Mouse (Mus musculus) myocyte (in vitro differentiated cells): ENCODE measurements around the gene Ankdd1a. TPM values are rescaled to one million over a fixed set of nuclear protein-coding genes. Genes with fewer than 3 reads are reported as not detected.
A peak's percentile ranks its signal among the peaks of the same experiment; 100 is the strongest.

Experiments
- H3K27me3 ChIP-seq: one replicate; pipeline ENCODE4 v1.6.1; 2011; ENCODE audit not compliant: control insufficient read depth, insufficient read depth, insufficient read length
- H3K36me3 ChIP-seq: one replicate; pipeline ENCODE4 v1.6.1; 2011; ENCODE audit not compliant: control insufficient read depth, insufficient read depth
- H3K4me2 ChIP-seq: one replicate; pipeline ENCODE4 v1.6.1; 2011; ENCODE audit warnings: low read depth, control low read depth
- H3K4me3 ChIP-seq: one replicate; pipeline ENCODE4 v1.5.1; 2011; ENCODE audit warnings: mild to moderate bottlenecking, control low read depth, moderate library complexity
- H3K79me2 ChIP-seq: one replicate; pipeline ENCODE4 v1.6.1; 2011; ENCODE audit not compliant: control insufficient read depth, insufficient read depth
- H3ac ChIP-seq: one replicate; pipeline ENCODE4 v1.6.1; 2011; ENCODE audit not compliant: control insufficient read depth, insufficient read length
- CEBPB ChIP-seq: IDR thresholded peaks from 2 replicates; pipeline ENCODE4 v1.6.1; 2011; ENCODE audit warnings: mild to moderate bottlenecking, moderate library complexity; ENCODE audit not compliant: poor library complexity, insufficient read depth, severe bottlenecking
- E2F4 ChIP-seq: IDR thresholded peaks from one replicate; pipeline ENCODE4 v1.6.1; 2011; ENCODE audit warnings: mild to moderate bottlenecking, control low read depth, moderate library complexity; ENCODE audit not compliant: insufficient read depth
- MAX ChIP-seq: IDR thresholded peaks from one replicate; pipeline ENCODE4 v1.6.1; 2011; ENCODE audit warnings: low read depth, mild to moderate bottlenecking, control low read depth
- MYOD1 ChIP-seq, 3 experiments: IDR thresholded peaks; one replicate each; pipeline ENCODE4 v1.6.1; 2011; ENCODE audit warnings: control low read depth in 2 of 3, low read depth in 2 of 3, mild to moderate bottlenecking in 2 of 3, moderate library complexity in 1 of 3; ENCODE audit not compliant: insufficient read length in 2 of 3, control insufficient read depth in 1 of 3
- MYOG ChIP-seq, 3 experiments: IDR thresholded peaks; one replicate each; pipeline ENCODE4 v1.6.1; 2011; ENCODE audit warnings: control low read depth in 2 of 3, low read depth in 2 of 3, mild to moderate bottlenecking in 2 of 3; ENCODE audit not compliant: insufficient read length in 2 of 3, control insufficient read depth in 1 of 3, insufficient read depth in 1 of 3
- POLR2A ChIP-seq: IDR thresholded peaks from one replicate; pipeline ENCODE4 v1.6.1; 2011; ENCODE audit warnings: low read depth, mild to moderate bottlenecking, control low read depth, moderate library complexity; ENCODE audit not compliant: insufficient read length
- POLR2AphosphoS2 ChIP-seq: IDR thresholded peaks from one replicate; pipeline ENCODE4 v1.6.1; 2011; ENCODE audit warnings: low read depth, control low read depth; ENCODE audit not compliant: insufficient read length
- REST ChIP-seq: IDR thresholded peaks from one replicate; pipeline ENCODE4 v1.6.1; 2011; ENCODE audit warnings: mild to moderate bottlenecking, control low read depth, moderate library complexity; ENCODE audit not compliant: insufficient read depth, insufficient read length
- SRF ChIP-seq: IDR thresholded peaks from one replicate; pipeline ENCODE4 v1.6.1; 2011; ENCODE audit warnings: low read depth; ENCODE audit not compliant: control insufficient read depth, insufficient read length
- TCF12 ChIP-seq: IDR thresholded peaks from one replicate; pipeline ENCODE4 v1.6.1; 2011; ENCODE audit warnings: mild to moderate bottlenecking, control low read depth; ENCODE audit not compliant: poor library complexity, insufficient read depth, severe bottlenecking
- TCF3 ChIP-seq: IDR thresholded peaks from one replicate; pipeline ENCODE4 v1.6.1; 2011; ENCODE audit warnings: low read depth, control low read depth; ENCODE audit not compliant: insufficient read length
- USF1 ChIP-seq: IDR thresholded peaks from one replicate; pipeline ENCODE4 v1.6.1; 2011; ENCODE audit warnings: low read depth, mild to moderate bottlenecking, control low read depth, moderate library complexity
- polyA plus RNA-seq: library from polyadenylated mRNA; unstranded; fragments of >200 nt; fragmentation: generic; extraction: Trizol; gene quantifications from one replicate; pipeline ENCODE4 v1.2.1, GENCODE M21; 2012; ENCODE audit warnings: missing spikeins

The Ankdd1a gene
- polyA plus RNA-seq, 1 experiment, result 0.02 TPM

- H3K36me3 ChIP-seq, result no peaks in the 10 kb centered on the region
- TF ChIP-seq TCF3, result no peak
- TF ChIP-seq E2F4, result no peak
- no peak for TF ChIP-seq TCF12
- no peak for TF ChIP-seq POLR2AphosphoS2
- TF ChIP-seq MYOD1 (IDR thresholded peaks at IDR 0.05; ENCODE audit: control insufficient read depth in 1 of 3, insufficient read length in 2 of 3, low read depth in 2 of 3), result no peak
- no peak for TF ChIP-seq REST
- no peak for TF ChIP-seq MAX
- no peak for TF ChIP-seq CEBPB
- no peak for TF ChIP-seq POLR2A
- TF ChIP-seq MYOG (IDR thresholded peaks at IDR 0.05; ENCODE audit: control insufficient read depth in 1 of 3, insufficient read depth in 1 of 3, insufficient read length in 2 of 3, low read depth in 2 of 3), result no peak
- no peak for TF ChIP-seq SRF
- no peak for TF ChIP-seq USF1
- H3K4me2 ChIP-seq, result no peak overlapping the region
- no peaks in the 10 kb centered on the region for H3K27me3 ChIP-seq
- H3ac ChIP-seq, result no peak overlapping the region
- no peaks in the 10 kb centered on the region for H3K79me2 ChIP-seq
- no peak overlapping the region for H3K4me3 ChIP-seq
Observed at GRCm38 (mm10) chr9:65528417-65529038, 8.5 kb upstream of the Ankdd1a start.

GRCm38 (mm10) chr9:65525445-65526195 lies 5.6 kb upstream of the Ankdd1a start:
- no peak overlapping the region for H3ac ChIP-seq
- H3K4me3 ChIP-seq, result no peak overlapping the region
- no peaks in the 10 kb centered on the region for H3K27me3 ChIP-seq
- peak overlapping the region; percentile 13 for H3K4me2 ChIP-seq
- no peaks in the 10 kb centered on the region for H3K79me2 ChIP-seq
- no peaks in the 10 kb centered on the region for H3K36me3 ChIP-seq
- no peak for TF ChIP-seq CEBPB
- TF ChIP-seq POLR2AphosphoS2, result no peak
- no peak for TF ChIP-seq MAX
- no peak for TF ChIP-seq MYOG (IDR thresholded peaks at IDR 0.05; ENCODE audit: control insufficient read depth in 1 of 3, insufficient read depth in 1 of 3, insufficient read length in 2 of 3, low read depth in 2 of 3)

GRCm38 (mm10) chr9:65523611-65524364 lies 3.8 kb upstream of the Ankdd1a start:
- Histone ChIP-seq H3K36me3 (no peaks in the 10 kb centered on the region), H3K79me2 (no peaks in the 10 kb centered on the region), H3K4me2 (no peak overlapping the region), H3K27me3 (no peaks in the 10 kb centered on the region), H3ac (no peak overlapping the region), H3K4me3 (no peak overlapping the region)
- TF ChIP-seq MAX, result peak; percentile 46
- TF ChIP-seq SRF, result no peak
- TF ChIP-seq REST, result no peak
- peak in 1 of 3 experiments; percentile 30 for TF ChIP-seq MYOD1 (IDR thresholded peaks at IDR 0.05; ENCODE audit: control insufficient read depth in 1 of 3, insufficient read length in 2 of 3, low read depth in 2 of 3)
- peak; percentile 86 for TF ChIP-seq USF1

- H3K4me3 ChIP-seq, result no peak overlapping the region
- no peaks in the 10 kb centered on the region for H3K79me2 ChIP-seq
- H3K4me2 ChIP-seq, result no peak overlapping the region
- TF ChIP-seq MAX (no peak), TCF12 (no peak)
- no peak overlapping the region for H3ac ChIP-seq
- no peaks in the 10 kb centered on the region for H3K36me3 ChIP-seq
- no peaks in the 10 kb centered on the region for H3K27me3 ChIP-seq
Observed at GRCm38 (mm10) chr9:65520505-65520876, 498 bp upstream of the Ankdd1a start.

GRCm38 (mm10) chr9:65514851-65515261 lies 5.1 kb downstream of the Ankdd1a start:
- H3K4me3 ChIP-seq, result no peak overlapping the region
- H3K79me2 ChIP-seq, result no peaks in the 10 kb centered on the region
- TF ChIP-seq E2F4 (no peak), USF1 (no peak), SRF (no peak), CEBPB (no peak), REST (no peak), MYOD1 (IDR thresholded peaks at IDR 0.05; ENCODE audit: control insufficient read depth in 1 of 3, insufficient read length in 2 of 3, low read depth in 2 of 3) (no peak), MYOG (IDR thresholded peaks at IDR 0.05; ENCODE audit: control insufficient read depth in 1 of 3, insufficient read depth in 1 of 3, insufficient read length in 2 of 3, low read depth in 2 of 3) (no peak), TCF3 (no peak)
- H3ac ChIP-seq, result no peak overlapping the region
- peaks cover 10% of the 10 kb centered on the region for H3K27me3 ChIP-seq
- H3K4me2 ChIP-seq, result no peak overlapping the region
- H3K36me3 ChIP-seq, result no peaks in the 10 kb centered on the region
